Mouse (Mus musculus) CD4-positive naive resting alpha-beta T cell, adult 57 days (primary cell): ENCODE measurements around the gene AI182371. TPM values are rescaled to one million over a fixed set of nuclear protein-coding genes. Genes with fewer than 3 reads are reported as not detected.

Experiments
- total RNA-seq: library from RNA; stranded (reverse); gene quantifications from one replicate; pipeline ENCODE4 v1.2.4, GENCODE M21; 2023

AI182371 gene
- total RNA-seq, result 0.68 TPM

GRCm38 (mm10) chr2:35101443-35101842 is at the start of gene AI182371:
Gene AI182371, minus strand, starts transcription at chr2:35101543.

GRCm38 (mm10) chr2:35109141-35109923 is 8.0 kb upstream of the AI182371 start, which contains the start of gene Cntrl:
Gene Cntrl, plus strand, starts transcription at chr2:35109492.

GRCm38 (mm10) chr2:35061338-35061737 is 40.0 kb downstream of the AI182371 start, which contains the start of gene Hc:
Gene Hc, minus strand, starts transcription at chr2:35061438.

Other genes with a start within 250 kb of the AI182371 start
- not detected for gene Cutal, start 227.1 kb downstream of the AI182371 start, total RNA-seq
- gene Psmd5, start 226.6 kb downstream of the AI182371 start, total RNA-seq, result 28.0 TPM
- 2.8 TPM for gene Phf19, start 187.5 kb downstream of the AI182371 start, total RNA-seq
- gene Traf1, start 139.8 kb downstream of the AI182371 start, total RNA-seq, result 216 TPM
- not detected for gene Hc, start 40.1 kb downstream of the AI182371 start, total RNA-seq
- 118 TPM for gene Cntrl, start 7.9 kb upstream of the AI182371 start, total RNA-seq
- gene Rab14, start 99.6 kb upstream of the AI182371 start, total RNA-seq, result 174 TPM
- gene Gsn, start 154.8 kb upstream of the AI182371 start, total RNA-seq, result 24.5 TPM
- gene Stom, start 235.4 kb upstream of the AI182371 start, total RNA-seq, result 3.1 TPM